Mouse (Mus musculus) E14TG2a.4 (cell line): ENCODE results near the gene Aipl1.

Experiments
- CTCF ChIP-seq: conservative IDR thresholded peaks from 2 replicates; pipeline ENCODE4 v1.5.1; 2014; ENCODE audit warnings: low read length
- NANOG ChIP-seq: IDR thresholded peaks from 2 replicates; pipeline ENCODE4 v1.6.1; 2014; ENCODE audit warnings: borderline replicate concordance, low read length, mixed read lengths

GRCm38 (mm10) chr11:72068026-72068425 is 30.7 kb upstream of the Aipl1 start:
- TF ChIP-seq CTCF: no peak
- no peak for TF ChIP-seq NANOG
